Mouse (Mus musculus) ES-E14 (cell line): ENCODE results near the gene Faiml. TPM values are rescaled to one million over a fixed set of nuclear protein-coding genes. Genes with fewer than 3 reads are reported as not detected.

ENCODE experiments used
- DNase-seq: peaks from one replicate; pipeline ENCODE4 v3.0.0-alpha.2; 2013; ENCODE audit warnings: low read depth, low spot score
- H3K27ac ChIP-seq: 2 replicates; pipeline ENCODE4 v1.5.1; 2012; ENCODE audit warnings: low read depth, mild to moderate bottlenecking, low read length, moderate library complexity, mixed read lengths; ENCODE audit not compliant: poor library complexity, insufficient read depth, severe bottlenecking
- H3K36me3 ChIP-seq: 2 replicates; pipeline ENCODE4 v1.6.1; 2012; ENCODE audit warnings: mild to moderate bottlenecking, low read length, moderate library complexity, mixed read lengths; ENCODE audit not compliant: control insufficient read depth, poor library complexity, insufficient read depth, severe bottlenecking
- H3K4me1 ChIP-seq, 2 experiments: fragments of 150-350 bp in 1 of 2; sonication (generic) in 1 of 2; 2 replicates each; pipeline ENCODE4 v1.6.1; 2012; ENCODE audit warnings: low read length in 2 of 2, mild to moderate bottlenecking in 1 of 2, mixed read lengths in 1 of 2; ENCODE audit not compliant: control insufficient read depth in 2 of 2, insufficient read depth in 2 of 2, poor library complexity in 1 of 2
- H3K4me3 ChIP-seq, 2 experiments: fragments of 150-350 bp in 1 of 2; sonication (generic) in 1 of 2; 2 replicates each; pipeline ENCODE4 v1.5.1; 2012; ENCODE audit warnings: low read length in 2 of 2, low read depth in 1 of 2, mild to moderate bottlenecking in 1 of 2, mixed read lengths in 1 of 2; ENCODE audit not compliant: insufficient read depth in 1 of 2, poor library complexity in 1 of 2, severe bottlenecking in 1 of 2
- H3K9ac ChIP-seq: 2 replicates; pipeline ENCODE4 v1.6.1; 2012; ENCODE audit warnings: low read depth, mild to moderate bottlenecking, low read length, mixed read lengths; ENCODE audit not compliant: poor library complexity, insufficient read depth, severe bottlenecking
- H3K9me3 ChIP-seq: fragments of 150-350 bp; sonication (generic); 2 replicates; pipeline ENCODE4 v1.6.1; 2012; ENCODE audit warnings: low read depth, mild to moderate bottlenecking, low read length; ENCODE audit not compliant: control insufficient read depth, insufficient read depth
- CHD2 ChIP-seq: IDR thresholded peaks from 2 replicates; pipeline ENCODE4 v1.6.1; 2014; ENCODE audit warnings: mild to moderate bottlenecking, low read depth, low read length, inconsistent platforms
- HCFC1 ChIP-seq: IDR thresholded peaks from 2 replicates; pipeline ENCODE4 v1.6.1; 2012; ENCODE audit warnings: low read length, inconsistent platforms, borderline replicate concordance; ENCODE audit not compliant: insufficient read depth
- MAFK ChIP-seq: IDR thresholded peaks from 2 replicates; pipeline ENCODE4 v1.6.1; 2014; ENCODE audit warnings: mild to moderate bottlenecking, low read depth, low read length, inconsistent platforms; ENCODE audit not compliant: insufficient read depth
- ZC3H11A ChIP-seq: IDR thresholded peaks from 2 replicates; pipeline ENCODE4 v1.6.1; 2012; ENCODE audit warnings: low read depth, mild to moderate bottlenecking, inconsistent platforms, low read length, borderline replicate concordance
- ZNF384 ChIP-seq: IDR thresholded peaks from 2 replicates; pipeline ENCODE4 v1.6.1; 2012; ENCODE audit warnings: low read depth, low read length, inconsistent platforms
- in situ Hi-C, 2 experiments: fragments of 600-800 bp; cut with MboI; formaldehyde crosslinking; loops; one replicate each; pipeline ENCODE4 v1.15.1; 2025; ENCODE audit warnings: low sequenced_read_pairs in 2 of 2, inconsistent platforms in 1 of 2; ENCODE audit not compliant: unreplicated experiment in 2 of 2
- total RNA-seq: library from RNA; depleted of rRNA; stranded (reverse); fragments of 300-350 nt; gene quantifications from 2 replicates; pipeline ENCODE4 v1.2.3, GENCODE M21; 2012; rRNA removed

Gene Faiml
- not detected in 2 replicates for total RNA-seq

DNA sequence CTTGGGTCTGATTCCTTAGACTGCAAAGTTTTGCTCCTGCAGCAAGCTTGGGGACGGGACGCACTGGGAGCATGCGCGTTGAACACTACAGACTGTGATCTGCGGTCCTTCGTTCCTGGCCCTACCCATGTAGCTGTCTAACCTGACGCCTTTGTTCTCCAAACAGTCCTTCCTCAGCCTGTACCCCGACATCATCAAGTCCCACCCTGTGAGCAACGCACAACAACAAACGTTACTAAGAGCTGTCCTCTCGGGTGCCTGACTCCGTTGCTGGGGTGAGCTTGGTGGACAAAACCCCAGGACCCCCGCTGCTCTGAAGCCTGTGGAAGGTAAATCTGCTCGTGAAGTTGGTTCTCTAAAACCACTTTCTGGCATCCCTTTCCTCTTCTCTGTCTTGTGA is at the start of gene Faiml:
Gene Faiml (minus strand): TSS at position 101 of the 400 bp plus-strand sequence.
- H3K9ac ChIP-seq = no peak within 1 kb of the TSS
- no peak for TF ChIP-seq MAFK
- H3K9me3 ChIP-seq = no peaks in the 10 kb centered on the region
- H3K27ac ChIP-seq = no peak within 1 kb of the TSS
- H3K4me1 ChIP-seq = peaks cover 2% of the 10 kb centered on the region in 2 experiments; a peak in 1 of 4 replicates
- no peaks in the 10 kb centered on the region for H3K36me3 ChIP-seq
- DNase-seq = no peak
- in situ Hi-C loops = loop anchor here in 1 of 2 experiments (25.0 kb wide), 1 partner anchor 175 kb away; no protein-coding TSS in a partner anchor
- no peak within 1 kb of the TSS for H3K4me3 ChIP-seq

DNA sequence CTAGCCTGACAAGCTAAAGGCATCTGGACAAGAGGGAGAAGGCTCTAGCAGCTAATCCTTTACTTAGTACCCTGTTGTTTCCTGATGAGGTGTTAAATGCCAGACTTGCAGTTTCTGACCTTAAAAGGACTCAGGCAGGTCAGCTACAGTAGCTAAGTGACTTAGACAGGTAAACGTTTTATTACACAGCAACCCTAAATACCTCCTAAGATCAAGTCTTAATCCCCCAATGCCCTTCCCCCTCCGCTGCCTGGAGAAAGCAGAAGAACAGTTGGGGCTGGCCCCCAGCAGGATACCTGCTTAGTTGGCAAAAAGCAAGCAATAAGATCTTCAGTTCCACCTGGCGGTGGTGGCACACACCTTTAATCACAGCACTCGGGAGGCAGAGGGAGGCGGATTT is 21.9 kb upstream of the Faiml start:
- Histone ChIP-seq H3K4me1 (peaks cover 6% of the 10 kb centered on the region in 2 experiments; a peak in 3 of 4 replicates), H3K9me3 (no peaks in the 10 kb centered on the region), H3K9ac (no peak overlapping the region), H3K36me3 (peaks cover 6% of the 10 kb centered on the region), H3K4me3 (no peak overlapping the region), H3K27ac (no peak overlapping the region)
- TF ChIP-seq ZC3H11A (no peak), CHD2 (no peak), MAFK (no peak), HCFC1 (no peak), ZNF384 (no peak)
- in situ Hi-C loops = no loop called here
- DNase-seq = no peak

DNA sequence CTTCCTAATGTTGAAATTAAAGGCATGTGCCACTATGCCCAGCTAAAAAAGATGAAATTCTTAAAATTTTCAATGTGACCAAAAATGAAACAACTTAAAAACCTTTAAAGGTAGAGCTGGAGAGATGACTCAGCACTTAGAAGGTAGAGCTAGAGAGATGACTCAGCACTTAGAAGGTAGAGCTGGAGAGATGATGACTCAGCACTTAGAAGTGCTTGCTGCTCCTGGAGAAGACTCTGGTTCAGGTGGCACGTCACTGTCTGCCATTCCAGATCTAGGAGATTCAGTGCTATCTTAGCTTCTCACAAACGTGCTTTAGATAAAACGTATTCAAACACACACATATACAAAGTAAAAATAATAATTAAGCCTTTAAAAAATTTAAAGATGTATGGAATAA is 19.8 kb upstream of the Faiml start:
- H3K4me1 ChIP-seq = peaks cover 6 to 14% of the 10 kb centered on the region in 2 experiments; a peak in 3 of 4 replicates
- H3K36me3 ChIP-seq = peaks cover 6% of the 10 kb centered on the region; the same call in 1 of the 2 replicates
- TF ChIP-seq HCFC1 (no peak), MAFK (peak; percentile 100)
- H3K9ac ChIP-seq = no peak overlapping the region
- H3K9me3 ChIP-seq = no peaks in the 10 kb centered on the region
- peak overlapping the region; percentile 91 for H3K27ac ChIP-seq
- in situ Hi-C loops = no loop called here
- no peak overlapping the region for H3K4me3 ChIP-seq
- no peak for DNase-seq

DNA sequence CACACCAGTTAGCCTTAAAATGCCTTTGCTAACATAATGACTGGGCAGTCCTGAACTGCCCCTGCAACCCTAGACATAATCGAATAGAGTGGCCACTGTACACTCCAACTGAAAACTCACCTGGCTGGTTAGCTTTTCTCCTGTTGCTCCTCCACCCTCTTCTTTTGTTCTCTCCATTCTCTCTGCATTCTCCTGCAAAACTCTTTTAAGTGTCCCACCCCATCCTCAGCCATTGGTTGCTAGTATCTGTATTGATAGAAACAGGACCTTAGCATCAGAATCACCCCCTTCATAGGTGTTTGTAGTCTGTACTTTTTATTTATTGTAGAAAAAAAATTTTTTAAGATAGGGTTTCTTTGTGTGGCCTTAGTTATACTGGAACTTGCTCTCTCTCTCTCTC is 19.2 kb upstream of the Faiml start:
- DNase-seq = no peak
- Histone ChIP-seq H3K4me3 (no peak overlapping the region), H3K36me3 (peaks cover 6% of the 10 kb centered on the region; the same call in 1 of the 2 replicates), H3K9me3 (no peaks in the 10 kb centered on the region), H3K9ac (no peak overlapping the region), H3K4me1 (peaks cover 6 to 16% of the 10 kb centered on the region in 2 experiments; a peak in 3 of 4 replicates), H3K27ac (peak overlapping the region; percentile 91; the same call in 1 of the 2 replicates)
- in situ Hi-C loops = no loop called here
- TF ChIP-seq MAFK (no peak), CHD2 (no peak), HCFC1 (no peak), ZNF384 (no peak), ZC3H11A (no peak)

- Histone ChIP-seq H3K36me3 (peaks cover 2% of the 10 kb centered on the region; the same call in 1 of the 2 replicates), H3K4me3 (peak overlapping the region; percentile 10 to 28; a peak in 2 of 4 replicates), H3K27ac (peak overlapping the region; percentile 53; the same call in 1 of the 2 replicates), H3K9me3 (no peaks in the 10 kb centered on the region), H3K9ac (peak overlapping the region; percentile 11; the same call in 1 of the 2 replicates), H3K4me1 (peaks cover 10 to 14% of the 10 kb centered on the region in 2 experiments)
- TF ChIP-seq ZNF384 = no peak
- 0 out of 2 replicates have a peak, but pooled peaks have one; percentile 14 for TF ChIP-seq MAFK
- in situ Hi-C loops = no loop called here
- DNase-seq = no peak
Measured at GRCm38 (mm10) chr9:99253861-99254260, 16.8 kb upstream of the Faiml start.
